Mouse (Mus musculus) brain, embryonic 18.5 days (tissue): ENCODE measurements around the gene Wdr20rt.
"Not testable (repeated sequence)": the region's sequence is repeated elsewhere in the genome, so short reads cannot be mapped to it uniquely, and the experiment has no call there.

ENCODE experiments used
- DNase-seq: peaks from one replicate; pipeline ENCODE4 v3.0.0-alpha.2; 2012; ENCODE audit warnings: low read depth, low spot score

The Wdr20rt gene

DNA sequence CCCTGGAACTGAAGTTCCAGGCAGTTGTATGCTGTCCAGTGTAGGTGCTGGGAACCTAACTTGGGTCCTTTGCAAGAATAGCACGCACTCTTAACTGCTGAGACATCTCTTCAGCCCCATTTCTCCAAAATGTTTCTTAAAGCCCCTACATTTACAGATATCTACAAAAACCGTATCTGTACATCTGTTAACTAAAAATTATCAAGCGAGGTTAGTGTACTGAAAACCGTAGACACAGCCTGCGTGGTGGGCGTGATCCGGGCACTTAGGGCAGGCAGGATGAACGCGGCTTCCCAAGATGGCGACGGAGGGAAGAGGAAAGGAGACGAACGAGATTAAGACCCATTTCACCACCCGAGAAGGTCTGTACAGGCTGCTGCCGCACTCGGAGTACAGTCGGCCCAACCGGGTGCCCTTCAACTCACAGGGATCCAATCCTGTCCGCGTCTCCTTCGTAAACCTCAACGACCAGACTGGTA lies at the start of gene Wdr20rt:
Wdr20rt (plus strand) TSS at position 51 of the 479 bp plus-strand sequence.
- DNase-seq, result no peak

GRCm38 (mm10) chr12:65187365-65187764 lies 38.0 kb upstream of the Wdr20rt start:
- DNase-seq, result peak; percentile 14

GRCm38 (mm10) chr12:65189213-65189612 lies 36.1 kb upstream of the Wdr20rt start:
- DNase-seq, result no peak

DNA sequence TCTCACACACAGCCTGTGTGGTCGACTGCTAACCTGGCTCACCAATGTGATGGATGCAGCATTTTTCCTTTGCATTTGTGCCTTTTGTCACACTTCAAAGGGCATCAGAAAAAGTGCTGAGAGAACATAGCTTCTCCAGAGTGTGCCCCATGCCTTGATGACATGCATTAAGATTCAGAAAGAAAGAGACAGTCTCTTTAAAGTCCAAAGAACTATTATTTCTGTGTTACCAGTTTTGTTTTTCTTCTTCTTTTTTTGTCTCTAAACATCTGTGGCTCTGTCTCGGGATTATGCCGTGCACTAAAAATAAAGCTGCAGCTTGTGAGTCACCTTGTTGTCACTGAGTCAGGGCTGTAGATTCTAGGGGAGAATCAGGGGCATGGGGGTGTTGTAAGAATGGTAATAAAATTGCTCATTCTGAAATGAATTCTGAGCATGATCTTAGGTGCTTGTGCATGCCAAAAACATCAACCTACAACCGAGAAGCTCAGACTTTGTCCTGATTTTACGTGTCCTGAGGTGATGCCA lies 31.2 kb upstream of the Wdr20rt start:
- no peak for DNase-seq

DNA sequence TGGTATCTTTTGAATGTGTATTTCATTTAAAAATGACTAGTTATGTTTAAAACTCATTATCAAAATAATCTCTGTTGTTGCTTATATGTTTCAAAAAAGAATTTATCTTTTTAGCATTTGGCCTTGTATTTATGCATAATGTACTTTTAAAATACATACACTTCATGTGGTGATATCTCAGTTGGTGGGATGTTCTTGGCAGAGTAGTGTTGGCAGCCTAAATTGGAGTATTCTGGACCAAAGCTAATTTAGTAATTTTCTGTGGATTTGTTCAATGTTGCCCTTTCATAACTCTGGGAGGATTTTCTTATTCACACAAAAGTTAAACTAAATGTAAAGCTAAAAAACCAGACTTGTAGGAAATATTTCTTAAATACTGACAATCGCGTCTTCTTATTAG lies 23.5 kb upstream of the Wdr20rt start:
- no peak for DNase-seq

- no peak for DNase-seq
Measured at GRCm38 (mm10) chr12:65206431-65206830, 18.9 kb upstream of the Wdr20rt start.

- DNase-seq, result no peak
Measured at GRCm38 (mm10) chr12:65216404-65216840, 8.9 kb upstream of the Wdr20rt start.

GRCm38 (mm10) chr12:65228628-65229027 lies 3.3 kb downstream of the Wdr20rt start:
- no peak for DNase-seq

DNA sequence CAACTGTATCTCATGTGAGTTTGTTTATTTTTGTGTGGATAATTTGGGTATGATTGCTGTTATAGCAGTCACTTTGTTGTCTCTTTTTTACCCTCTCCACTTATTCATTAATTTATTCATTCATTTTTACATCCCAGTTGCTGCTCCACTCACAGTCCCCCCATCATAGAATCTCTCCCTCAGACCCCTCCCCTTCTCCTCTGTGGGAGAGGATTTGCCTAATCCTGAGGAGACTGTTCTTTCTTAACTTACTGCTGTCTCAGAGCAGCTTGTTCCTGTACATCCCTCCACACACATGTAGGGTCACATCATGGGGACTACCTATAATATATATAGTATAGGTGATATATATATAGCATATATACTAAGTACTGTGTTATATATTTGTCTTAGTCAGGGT lies 3.7 kb downstream of the Wdr20rt start:
- no peak for DNase-seq

- DNase-seq, result not testable (repeated sequence)
Measured at GRCm38 (mm10) chr12:65232801-65233200, 7.5 kb downstream of the Wdr20rt start.

GRCm38 (mm10) chr12:65250116-65250738 lies 24.9 kb downstream of the Wdr20rt start:
- DNase-seq, result no peak

DNA sequence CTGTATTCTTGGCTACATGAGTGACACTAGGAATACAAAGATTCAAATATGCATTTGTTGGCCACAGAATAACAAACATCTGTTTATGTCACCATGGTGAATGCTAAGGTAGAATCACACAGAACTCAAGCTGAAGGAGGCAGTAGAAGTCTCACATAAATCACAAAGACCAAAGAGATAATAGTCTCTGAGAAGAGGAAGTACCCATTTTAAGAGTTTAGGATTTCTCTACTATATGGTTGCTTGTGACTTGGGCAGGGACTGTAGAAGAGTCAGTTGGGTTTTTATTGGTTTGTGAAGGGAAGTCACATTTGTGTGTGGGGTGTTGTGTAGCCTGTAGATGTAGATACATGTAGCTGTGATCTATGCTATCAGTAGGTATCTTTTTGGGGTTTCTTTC lies 31.6 kb downstream of the Wdr20rt start:
- no peak for DNase-seq

DNA sequence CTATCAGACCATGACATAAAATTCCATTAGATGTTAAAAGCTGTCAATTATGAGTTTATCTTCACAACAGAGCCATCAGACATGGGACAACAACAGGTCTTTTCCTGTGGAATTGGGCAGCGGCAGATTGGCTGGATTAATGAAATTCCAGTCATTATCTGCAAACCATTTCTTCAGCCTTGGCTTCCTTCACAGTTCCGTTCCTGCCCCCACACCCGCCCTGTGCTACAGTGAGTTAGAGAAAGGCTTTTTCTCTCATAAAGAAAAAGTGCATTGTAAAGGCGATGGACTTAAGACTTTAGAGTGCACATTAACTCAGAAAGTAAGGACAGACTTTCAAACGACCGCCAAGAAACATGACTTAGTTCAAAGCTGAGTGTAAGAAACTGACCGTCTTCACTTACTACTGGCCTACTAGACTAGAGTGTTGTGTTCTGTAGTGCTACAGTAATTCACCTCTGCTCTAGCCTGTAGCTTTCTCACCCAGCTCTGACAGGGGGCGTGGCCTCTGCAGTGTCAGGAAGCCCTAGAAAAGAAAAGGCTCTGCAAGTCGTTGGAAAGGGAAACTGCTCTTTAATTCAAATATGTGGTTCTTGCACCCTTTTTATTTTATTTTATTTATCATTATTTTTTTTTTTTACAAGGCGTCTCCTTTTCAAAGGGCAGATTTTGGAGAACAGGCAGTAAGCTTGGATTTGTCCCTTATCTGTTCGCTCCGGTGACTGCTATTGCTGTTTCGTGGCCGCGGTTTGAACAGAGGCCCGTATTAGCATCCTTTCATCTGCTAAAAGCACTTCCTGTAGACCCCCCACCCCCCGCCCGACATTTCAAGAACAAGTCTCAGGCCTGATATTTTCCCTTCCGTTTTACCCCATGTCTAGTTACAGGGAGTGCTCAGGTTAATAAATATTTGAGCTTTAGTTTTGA lies 33.2 kb downstream of the Wdr20rt start:
- DNase-seq, result no peak

DNA sequence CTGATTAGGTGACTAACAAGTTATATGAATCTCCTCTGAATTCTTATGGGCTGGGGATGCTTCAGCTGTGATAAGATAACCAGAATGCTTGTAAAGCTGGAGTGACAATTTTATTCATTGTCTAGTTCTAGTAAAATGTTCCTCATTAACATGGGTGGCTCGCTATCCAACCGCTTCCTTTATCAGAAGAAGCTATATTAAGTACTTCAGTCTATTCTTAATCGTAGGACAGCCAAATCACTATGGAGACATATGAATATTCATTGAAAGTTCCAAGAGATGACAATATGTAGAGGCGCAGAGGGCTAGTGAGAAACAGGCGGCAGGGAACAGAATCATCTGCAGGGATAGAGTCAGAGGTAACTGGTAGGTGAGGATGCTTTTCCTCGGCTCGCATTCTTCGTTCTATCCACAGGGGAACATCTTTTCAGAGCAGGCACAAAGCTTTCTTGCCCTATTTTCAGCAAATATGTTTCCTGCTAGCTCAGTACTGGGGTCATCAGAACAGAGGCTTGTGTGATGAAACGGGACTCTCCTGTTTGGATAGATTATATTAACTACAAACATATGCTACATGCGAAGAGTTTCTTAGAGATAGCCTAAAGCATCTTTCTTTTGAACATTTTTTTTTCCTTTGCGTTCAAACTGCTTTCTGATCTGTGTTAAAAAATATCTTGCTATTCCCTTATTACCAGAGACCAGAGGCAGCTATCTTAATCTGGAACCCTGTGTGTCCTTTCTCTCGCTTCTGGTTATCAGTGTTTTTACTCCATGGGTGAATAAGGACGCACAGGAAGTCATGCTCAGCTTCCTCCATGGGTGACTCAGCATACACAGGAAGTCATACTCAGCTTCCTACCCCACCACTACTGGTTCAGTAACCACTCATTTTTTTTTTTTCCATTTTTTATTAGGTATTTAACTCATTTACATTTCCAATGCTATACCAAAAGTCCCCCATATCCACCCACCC lies 34.1 kb downstream of the Wdr20rt start:
- no peak for DNase-seq

- DNase-seq, result no peak
Measured at GRCm38 (mm10) chr12:65268311-65268984, 43.1 kb downstream of the Wdr20rt start.

DNA sequence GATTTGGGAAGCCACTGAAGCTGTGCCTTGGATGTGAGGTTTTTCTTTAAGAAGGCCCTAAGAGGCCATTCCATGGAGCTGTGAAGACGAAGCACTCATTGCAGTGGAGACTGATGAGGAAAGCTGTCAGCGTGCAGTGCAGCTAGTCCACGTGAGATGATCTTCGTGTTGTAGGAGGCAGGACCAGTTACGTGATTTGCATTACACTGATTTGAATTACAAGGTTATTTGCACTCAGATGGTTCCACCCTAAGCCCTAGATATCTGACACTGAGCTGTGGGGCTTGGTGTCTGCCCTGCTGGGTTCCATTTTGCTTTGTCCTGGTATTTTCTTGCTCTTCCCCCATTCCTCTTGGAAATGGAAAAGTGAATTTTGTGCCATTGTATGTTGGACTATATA lies 44.1 kb downstream of the Wdr20rt start:
- DNase-seq, result no peak

GRCm38 (mm10) chr12:65273807-65274206 lies 48.5 kb downstream of the Wdr20rt start:
- DNase-seq, result no peak
